8 mouse cellular contexts compared by ENCODE assay signal in genomic region chr7:139834036-139834435, GRCm38 (mm10). TPM values are rescaled to one million over a fixed set of nuclear protein-coding genes. Genes with fewer than 3 reads are reported as not detected.
DNase-seq lines count a peak whose midpoint lies in the region; ATAC-seq lines count a peak whose summit lies in the region.

Adgra1 (plus strand) TSS chr7:139834174.

- ATAC-seq in forebrain, embryonic 14.5 days = peak; percentile 87
- ATAC-seq in heart, embryonic 16.5 days (replicated peaks; ENCODE audit: extremely low read depth, insufficient read depth, low FRiP score) = peak; percentile 62

- H3K36me3 ChIP-seq in forebrain, embryonic 14.5 days (ENCODE audit: control insufficient read depth, insufficient read depth, low read length) = no peaks in the 10 kb centered on the region
- H3K36me3 ChIP-seq in heart, embryonic 16.5 days (ENCODE audit: control insufficient read depth, insufficient read depth) = no peaks in the 10 kb centered on the region
- H3K36me3 ChIP-seq in midbrain, embryonic 10.5 days = no peaks in the 10 kb centered on the region

- peak within 1 kb of the TSS; percentile 32 for H3K9ac ChIP-seq in forebrain, embryonic 14.5 days (ENCODE audit: low read length)
- no peak within 1 kb of the TSS for H3K9ac ChIP-seq in heart, embryonic 16.5 days (ENCODE audit: low read length)

- no peaks in the 10 kb centered on the region for H3K9me3 ChIP-seq in forebrain, embryonic 14.5 days (replicated peaks; ENCODE audit: control insufficient read depth, low read length)
- H3K9me3 ChIP-seq in heart, embryonic 16.5 days (replicated peaks; ENCODE audit: control insufficient read depth, low read length) = no peaks in the 10 kb centered on the region
- H3K9me3 ChIP-seq in midbrain, embryonic 10.5 days (replicated peaks) = no peaks in the 10 kb centered on the region

- under 1% methylated on average over 27 of the region's 27 CpGs for WGBS in forebrain, embryonic 14.5 days
- under 1% methylated on average over 27 of the region's 27 CpGs for WGBS in heart, embryonic 16.5 days
- WGBS in midbrain, embryonic 10.5 days = under 1% methylated on average over 27 of the region's 27 CpGs

- no peaks in the 10 kb centered on the region for H3K27me3 ChIP-seq in forebrain, embryonic 14.5 days (replicated peaks; ENCODE audit: control insufficient read depth, insufficient read depth, low read length)
- H3K27me3 ChIP-seq in heart, embryonic 16.5 days (ENCODE audit: control insufficient read depth, insufficient read depth, low read length) = peaks cover 49% of the 10 kb centered on the region
- H3K27me3 ChIP-seq in midbrain, embryonic 10.5 days (ENCODE audit: low read depth, poor library complexity, severe bottlenecking) = peaks cover 48% of the 10 kb centered on the region

- peak within 1 kb of the TSS; percentile 65 for H3K27ac ChIP-seq in forebrain, embryonic 14.5 days (ENCODE audit: low read depth, low read length)
- H3K27ac ChIP-seq in heart, embryonic 16.5 days (ENCODE audit: low read length) = no peak within 1 kb of the TSS
- H3K27ac ChIP-seq in midbrain, embryonic 10.5 days (replicated peaks) = peak within 1 kb of the TSS; percentile 84

- H3K4me1 ChIP-seq in forebrain, embryonic 14.5 days (ENCODE audit: control insufficient read depth, insufficient read depth, low read length) = peaks cover 29% of the 10 kb centered on the region
- no peaks in the 10 kb centered on the region for H3K4me1 ChIP-seq in heart, embryonic 16.5 days (ENCODE audit: control insufficient read depth, insufficient read depth, low read length)
- peaks cover 57% of the 10 kb centered on the region for H3K4me1 ChIP-seq in midbrain, embryonic 10.5 days

- peak within 1 kb of the TSS; percentile 18 for H3K4me3 ChIP-seq in forebrain, embryonic 14.5 days (ENCODE audit: low read depth, low read length)
- H3K4me3 ChIP-seq in heart, embryonic 16.5 days (ENCODE audit: low read length) = peak within 1 kb of the TSS; percentile 35
- H3K4me3 ChIP-seq in midbrain, embryonic 10.5 days = peak within 1 kb of the TSS; percentile 51

- peak; percentile 61 for DNase-seq in ES-CJ7 (ENCODE audit: low read depth, low spot score)
- DNase-seq in cerebellum, adult 11 months = peak; percentile 69
- peak; percentile 91 for DNase-seq in forebrain, embryonic 14.5 days (ENCODE audit: low spot score)
- DNase-seq in layer of hippocampus, adult 9-11 months = peak; percentile 92
- DNase-seq in midbrain, embryonic 10.5 days (ENCODE audit: low spot score) = peak; percentile 89
- peak; percentile 84 for DNase-seq in right cerebral cortex, postnatal 4 days
- DNase-seq in adipocyte (ENCODE audit: low spot score) = no peak

- H3K4me2 ChIP-seq in forebrain, embryonic 14.5 days (ENCODE audit: low read length) = peak within 1 kb of the TSS; percentile 52
- H3K4me2 ChIP-seq in heart, embryonic 16.5 days (ENCODE audit: low read depth, low read length) = peak within 1 kb of the TSS; percentile 49

RNA-seq across cellular contexts. Expression of gene Adgra1, which starts in this region (rescaled TPM):
- polyA plus RNA-seq in forebrain, embryonic 14.5 days (2014; fragmentation: Nextera tagmentation; extraction: Ambion mirVana) = 7.4 and 8.1 TPM in 2 replicates
- polyA plus RNA-seq in heart, embryonic 16.5 days (2015; fragmentation: Nextera tagmentation; extraction: Ambion mirVana) = not detected in 2 replicates
- 9.1 and 17.1 TPM in 2 replicates for polyA plus RNA-seq in midbrain, embryonic 10.5 days (2016; fragmentation: Nextera tagmentation; extraction: Ambion mirVana)

Comparison
In these comparisons a context has a peak if more than half of its experiments do, and no peak if none do; other contexts are left out.
1. Peak in ATAC-seq, H3K4me3 ChIP-seq and H3K4me2 ChIP-seq in heart, embryonic 16.5 days; RNA of the gene not detected or under 1 TPM.